7 mouse cellular contexts compared by ENCODE assay signal in genomic region chr17:29660076-29660761, GRCm38 (mm10). TPM values are rescaled to one million over a fixed set of nuclear protein-coding genes. Genes with fewer than 3 reads are reported as not detected.
A peak's percentile ranks its signal among the peaks of the same experiment; 100 is the strongest.
DNase-seq lines count a peak whose midpoint lies in the region; ATAC-seq lines count a peak whose summit lies in the region.

Gene Cmtr1 (plus strand): TSS chr17:29660595.

- DNase-seq in adrenal gland, adult 18-20 months (ENCODE audit: low spot score in 2 of 2), result peak; percentile 99
- DNase-seq in embryo, embryonic 11 days, result peak; percentile 98
- peak; percentile 94 to 95 for DNase-seq in gastrocnemius, postnatal 36 days
- peak; percentile 95 to 96 for DNase-seq in left cerebral cortex, postnatal 25 days (ENCODE audit: low spot score in 2 of 2)
- DNase-seq in midbrain, embryonic 10.5 days (ENCODE audit: low spot score), result peak; percentile 95
- peak; percentile 92 for DNase-seq in right cerebral cortex, postnatal 4 days

- H3K9me3 ChIP-seq in intestine, embryonic 15.5 days, result no peaks in the 10 kb centered on the region
- H3K9me3 ChIP-seq in midbrain, embryonic 10.5 days (replicated peaks), result no peaks in the 10 kb centered on the region

- H3K4me2 ChIP-seq in intestine, embryonic 15.5 days (replicated peaks), result peak within 1 kb of the TSS; percentile 80

- H3K27me3 ChIP-seq in intestine, embryonic 15.5 days (replicated peaks), result no peaks in the 10 kb centered on the region
- H3K27me3 ChIP-seq in midbrain, embryonic 10.5 days (ENCODE audit: low read depth, poor library complexity, severe bottlenecking), result no peaks in the 10 kb centered on the region

- ATAC-seq in intestine, embryonic 15.5 days, result peak; percentile 99

- intact Hi-C loops in gastrocnemius, postnatal 36 days (cut with DNase I), result no loop called here
- intact Hi-C loops in left cerebral cortex, postnatal 25 days (cut with DNase I), result no loop called here

- peak within 1 kb of the TSS; percentile 92 for H3K27ac ChIP-seq in intestine, embryonic 15.5 days
- H3K27ac ChIP-seq in midbrain, embryonic 10.5 days (replicated peaks), result peak within 1 kb of the TSS; percentile 96

- peaks cover 7% of the 10 kb centered on the region for H3K36me3 ChIP-seq in intestine, embryonic 15.5 days
- peaks cover 26% of the 10 kb centered on the region for H3K36me3 ChIP-seq in midbrain, embryonic 10.5 days

- 0 out of 2 replicates have a peak, but pooled peaks cover 3% of the 10 kb centered on the region for H3K4me1 ChIP-seq in intestine, embryonic 15.5 days (replicated peaks)
- H3K4me1 ChIP-seq in midbrain, embryonic 10.5 days, result peaks cover 11% of the 10 kb centered on the region

- H3K9ac ChIP-seq in intestine, embryonic 15.5 days, result peak within 1 kb of the TSS; percentile 88

- WGBS in intestine, embryonic 15.5 days, result under 1% methylated on average over 41 of the region's 41 CpGs
- WGBS in midbrain, embryonic 10.5 days, result 1% methylated on average over 41 of the region's 41 CpGs

- peak within 1 kb of the TSS; percentile 92 for H3K4me3 ChIP-seq in intestine, embryonic 15.5 days (replicated peaks)
- H3K4me3 ChIP-seq in midbrain, embryonic 10.5 days, result peak within 1 kb of the TSS; percentile 97

RNA-seq across cellular contexts. Expression of gene Cmtr1, which starts in this region (rescaled TPM):
- total RNA-seq in adrenal gland, adult 18-20 months (2021), result 100 to 1,000 TPM in 1 of 2 experiments, 10 to 100 TPM in 1; 76.8 to 116 TPM
- total RNA-seq in gastrocnemius, postnatal 36 days (2021), result 10 to 100 TPM; 35.5 to 41.4 TPM
- 91.1 and 94.7 TPM in 2 replicates for polyA plus RNA-seq in intestine, embryonic 15.5 days (2015; fragmentation: Nextera tagmentation; extraction: Ambion mirVana)
- total RNA-seq in left cerebral cortex, postnatal 25 days (2021), result 100 to 1,000 TPM in 1 of 2 experiments, 10 to 100 TPM in 1; 96.9 to 118 TPM
- polyA plus RNA-seq in midbrain, embryonic 10.5 days (2016; fragmentation: Nextera tagmentation; extraction: Ambion mirVana), result 126 and 137 TPM in 2 replicates

Comparison
In these comparisons a context has a peak if more than half of its experiments do, and no peak if none do; other contexts are left out.
1. Peak in every context shown above with its lines: DNase-seq, ATAC-seq, H3K4me3 ChIP-seq and H3K27ac ChIP-seq.